Mouse (Mus musculus) megakaryocyte, embryonic 14.5 days (primary cell): Measurements from ENCODE around the gene Rnf114.
A peak's percentile ranks its signal among the peaks of the same experiment; 100 is the strongest.

Source experiments
- FLI1 ChIP-seq: IDR thresholded peaks from 2 replicates; pipeline ENCODE4 v1.6.1; 2012; ENCODE audit warnings: low read length, inconsistent platforms, mixed read lengths
- GATA1 ChIP-seq: IDR thresholded peaks from 3 replicates; pipeline ENCODE4 v1.6.1; 2012; ENCODE audit warnings: mixed read lengths, low read length, inconsistent platforms, borderline replicate concordance

GRCm38 (mm10) chr2:167492713-167493636, 530 bp downstream of the Rnf114 start, which contains the start of gene Spata2:
- TF ChIP-seq GATA1 (no peak), FLI1 (peak; percentile 64; the same call in 1 of the 2 replicates)
